In the genomic region with DNA sequence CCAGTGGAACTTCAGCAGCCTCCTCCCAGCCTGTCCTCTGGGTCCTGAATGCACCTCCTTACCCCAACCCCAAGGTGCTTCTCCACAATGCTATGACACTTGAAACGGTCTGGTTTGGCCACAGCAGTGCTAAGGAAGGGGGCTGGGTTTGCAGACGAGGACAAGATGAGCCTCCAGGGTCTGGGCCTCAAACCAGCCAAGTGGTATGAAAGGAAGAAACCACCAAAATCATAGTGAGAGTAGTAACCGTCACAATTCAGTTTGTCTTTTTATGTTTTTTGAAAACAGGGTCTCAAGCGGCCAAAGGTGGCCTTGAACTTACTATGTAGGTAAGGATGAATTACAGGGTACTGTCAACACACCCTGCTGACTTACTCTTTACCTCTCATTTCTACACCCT, we compare ENCODE assay signal across 16 mouse cellular contexts.
"Had no signal": no experiment of that assay in that cellular context is flagged by ENCODE, and none has a peak within 500 bp of the region (broad histone marks: within the 10 kb centered on the region; RNA-seq: fewer than 3 reads in every experiment).

No protein-coding gene starts in this region.

- H3K4me2 ChIP-seq: neural tube, embryonic 12.5 days; neural tube, embryonic 13.5 days; neural tube, embryonic 15.5 days; stomach, embryonic 15.5 days had no signal

- H3K27ac ChIP-seq: neural tube, embryonic 12.5 days; neural tube, embryonic 13.5 days; neural tube, embryonic 15.5 days; stomach, embryonic 15.5 days; stomach, postnatal 0 days had no signal

- H3K4me3 ChIP-seq: neural tube, embryonic 12.5 days; neural tube, embryonic 13.5 days; neural tube, embryonic 15.5 days; stomach, embryonic 15.5 days had no signal

- H3K4me1 ChIP-seq: neural tube, embryonic 12.5 days; neural tube, embryonic 13.5 days; stomach, embryonic 15.5 days had no signal

- H3K36me3 ChIP-seq: stomach, embryonic 15.5 days had no signal

- H3K9me3 ChIP-seq: neural tube, embryonic 12.5 days; neural tube, embryonic 13.5 days; neural tube, embryonic 15.5 days; stomach, embryonic 15.5 days had no signal

- H3K9ac ChIP-seq: neural tube, embryonic 12.5 days; neural tube, embryonic 13.5 days; neural tube, embryonic 15.5 days; stomach, embryonic 15.5 days had no signal

- H3K27me3 ChIP-seq: neural tube, embryonic 15.5 days; stomach, embryonic 15.5 days had no signal

- DNase-seq: retina, postnatal 1 day; right cerebral cortex, adult 18-20 months; right cerebral cortex, postnatal 14 days; right cerebral cortex, postnatal 4 days; spleen, adult 18-20 months; thymus, adult 18-20 months; thymus, adult 2 months; thymus, postnatal 14 days; thymus, postnatal 25 days; thymus, postnatal 36 days; thymus, postnatal 4 days had no signal
